Comparison of ENCODE assay signal across 12 mouse cellular contexts in the genomic region with DNA sequence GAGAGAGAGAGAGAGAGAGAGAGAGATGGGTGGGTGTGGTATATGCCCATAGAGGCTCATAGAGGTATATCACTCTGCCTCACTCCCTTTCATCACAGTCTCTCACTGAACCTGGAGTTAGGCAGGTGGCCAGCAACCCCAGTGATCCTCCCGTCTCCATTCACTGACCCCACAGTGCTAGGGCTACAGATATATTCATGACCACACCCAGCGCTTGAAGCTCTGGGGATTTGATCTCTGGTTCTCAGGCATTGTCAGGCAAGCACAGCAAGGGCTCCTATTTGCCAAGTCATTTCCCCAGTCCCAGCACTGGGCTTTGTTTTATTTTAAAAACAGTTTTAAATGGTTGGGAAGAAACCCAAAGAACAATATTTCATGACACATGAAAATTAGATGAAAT. TPM values are rescaled to one million over a fixed set of nuclear protein-coding genes. Genes with fewer than 3 reads are reported as not detected.
DNase-seq lines count a peak whose midpoint lies in the region; ATAC-seq and TF ChIP-seq lines count a peak whose summit lies in the region.
"Had no signal": no experiment of that assay in that cellular context is flagged by ENCODE, and none has a peak within 500 bp of the region (broad histone marks: within the 10 kb centered on the region; RNA-seq: fewer than 3 reads in every experiment).

No protein-coding gene starts in this region.

- H3K4me3 ChIP-seq in megakaryocyte, embryonic 14.5 days (replicated peaks), result peak overlapping the region; percentile 69
- no peak overlapping the region for H3K4me3 ChIP-seq in gastrocnemius, adult 2 months
- H3K4me3 ChIP-seq in limb, embryonic 10.5 days, result no peak overlapping the region
- H3K4me3 ChIP-seq in midbrain, embryonic 16.5 days (ENCODE audit: low read depth, low read length), result no peak overlapping the region
- H3K4me3 ChIP-seq in layer of hippocampus, adult 2 months, result no peak overlapping the region
- H3K4me3 ChIP-seq: heart, embryonic 15.5 days had no signal

- peak overlapping the region; percentile 49 for H3K27ac ChIP-seq in gastrocnemius, adult 2 months
- H3K27ac ChIP-seq in limb, embryonic 10.5 days, result peak overlapping the region; percentile 59; the same call in 1 of the 2 replicates
- no peak overlapping the region for H3K27ac ChIP-seq in midbrain, embryonic 16.5 days (ENCODE audit: low read length)
- H3K27ac ChIP-seq in layer of hippocampus, adult 2 months, result no peak overlapping the region
- H3K27ac ChIP-seq: heart, embryonic 15.5 days; kidney, postnatal 0 days had no signal

- ATAC-seq in megakaryocyte, adult 5-6 weeks (ENCODE audit: poor library complexity, severe bottlenecking), result no peak
- ATAC-seq in megakaryocyte-erythroid progenitor cell, adult 5-6 weeks (replicated peaks; ENCODE audit: low FRiP score, low TSS enrichment, poor library complexity, severe bottlenecking), result peak; percentile 81
- no peak for ATAC-seq in midbrain, embryonic 16.5 days

- H3K36me3 ChIP-seq in megakaryocyte, embryonic 14.5 days (replicated peaks; ENCODE audit: low read length), result no peaks in the 10 kb centered on the region
- no peaks in the 10 kb centered on the region for H3K36me3 ChIP-seq in limb, embryonic 10.5 days
- H3K36me3 ChIP-seq in midbrain, embryonic 16.5 days (ENCODE audit: control insufficient read depth, insufficient read depth, low read length), result no peaks in the 10 kb centered on the region
- H3K36me3 ChIP-seq: heart, embryonic 15.5 days had no signal

- H3K4me2 ChIP-seq in midbrain, embryonic 16.5 days (ENCODE audit: low read length), result no peak overlapping the region
- H3K4me2 ChIP-seq: heart, embryonic 15.5 days; midbrain, embryonic 11.5 days had no signal

- peaks cover 89% of the 10 kb centered on the region for H3K4me1 ChIP-seq in megakaryocyte, embryonic 14.5 days
- peaks cover 67% of the 10 kb centered on the region for H3K4me1 ChIP-seq in limb, embryonic 10.5 days
- H3K4me1 ChIP-seq in midbrain, embryonic 16.5 days (ENCODE audit: control insufficient read depth, insufficient read depth, low read length), result peaks cover 6% of the 10 kb centered on the region
- H3K4me1 ChIP-seq: heart, embryonic 15.5 days had no signal

- 69% methylated on average over 2 of the region's 2 CpGs for WGBS in limb, embryonic 10.5 days
- 51% methylated on average over 2 of the region's 2 CpGs for WGBS in midbrain, embryonic 16.5 days

- H3K9me3 ChIP-seq in megakaryocyte, embryonic 14.5 days, result no peaks in the 10 kb centered on the region
- no peaks in the 10 kb centered on the region for H3K9me3 ChIP-seq in limb, embryonic 10.5 days (replicated peaks)
- no peaks in the 10 kb centered on the region for H3K9me3 ChIP-seq in midbrain, embryonic 16.5 days (replicated peaks; ENCODE audit: control insufficient read depth, low read length, poor library complexity, severe bottlenecking)
- H3K9me3 ChIP-seq: heart, embryonic 15.5 days had no signal

- peak; percentile 75 for DNase-seq in gastrocnemius, adult 2 months
- DNase-seq in limb, embryonic 10.5 days (ENCODE audit: low spot score), result no peak
- no peak for DNase-seq in left cerebral cortex, postnatal 4 days
- no peak for DNase-seq in layer of hippocampus, adult 2 months (ENCODE audit: low spot score in 2 of 2)
- DNase-seq: cerebellum, adult 2 months had no signal

- H3K27me3 ChIP-seq in megakaryocyte, embryonic 14.5 days (replicated peaks), result no peaks in the 10 kb centered on the region
- H3K27me3 ChIP-seq in limb, embryonic 10.5 days (ENCODE audit: low read depth, poor library complexity, severe bottlenecking), result no peaks in the 10 kb centered on the region
- no peaks in the 10 kb centered on the region; the same call in 1 of the 2 replicates for H3K27me3 ChIP-seq in midbrain, embryonic 16.5 days (ENCODE audit: control insufficient read depth, insufficient read depth, low read depth, low read length)
- H3K27me3 ChIP-seq: heart, embryonic 15.5 days had no signal

- no peak for TF ChIP-seq CTCF in gastrocnemius, adult 2 months (IDR thresholded peaks at IDR 0.05)
- TF ChIP-seq CTCF in layer of hippocampus, adult 2 months (conservative IDR thresholded peaks at IDR 0.05), result no peak

- H3K9ac ChIP-seq in midbrain, embryonic 16.5 days (ENCODE audit: low read depth, low read length), result no peak overlapping the region
- H3K9ac ChIP-seq: heart, embryonic 15.5 days had no signal

- intact Hi-C loops in gastrocnemius, adult 2 months (cut with DNase I), result no loop called here
- intact Hi-C loops in left cerebral cortex, postnatal 4 days (cut with DNase I), result no loop called here

RNA-seq across cellular contexts. Expression of gene Lmo2, which starts 25.8 kb away (rescaled TPM):
- 436 and 585 TPM in 2 replicates for polyA plus RNA-seq in megakaryocyte, embryonic 14.5 days (2012; ENCODE audit: insufficient read depth, low replicate concordance)
- total RNA-seq in megakaryocyte, adult 5-6 weeks (2015), result 186 and 200 TPM in 2 replicates
- total RNA-seq in megakaryocyte, adult 5-6 weeks (2017), result 92.3 and 100 TPM in 2 replicates
- total RNA-seq in gastrocnemius, adult 2 months (2021), result 1 to 10 TPM; 4.1 to 7.0 TPM
- 29.3 and 30.6 TPM in 2 replicates for polyA plus RNA-seq in limb, embryonic 10.5 days (2016; fragmentation: Nextera tagmentation; extraction: Ambion mirVana)
- 386 and 431 TPM in 2 replicates for total RNA-seq in megakaryocyte-erythroid progenitor cell, adult 5-6 weeks (2014; fragmentation: Nextera tagmentation)
- 391 and 392 TPM in 2 replicates for total RNA-seq in megakaryocyte-erythroid progenitor cell, adult 5-6 weeks (2017)
- 25.5 and 29.0 TPM in 2 replicates for polyA plus RNA-seq in midbrain, embryonic 16.5 days (2015; fragmentation: Nextera tagmentation; extraction: Ambion mirVana)
- 10 to 100 TPM; 20.4 to 21.0 TPM for total RNA-seq in left cerebral cortex, postnatal 4 days (2021)
- total RNA-seq in layer of hippocampus, adult 2 months (2021), result 10 to 100 TPM; 20.3 to 22.1 TPM

Comparison
In these comparisons a context has a peak if more than half of its experiments do, and no peak if none do; other contexts are left out.
1. H3K27ac ChIP-seq: peak in gastrocnemius, adult 2 months (single experiment) and limb, embryonic 10.5 days (single experiment); none in midbrain, embryonic 16.5 days (single experiment) and layer of hippocampus, adult 2 months (single experiment).
2. RNA of gene Lmo2, which starts 25.8 kb away (total RNA-seq): 386 to 431 TPM in megakaryocyte-erythroid progenitor cell, adult 5-6 weeks and 92.3 to 200 TPM in megakaryocyte, adult 5-6 weeks; 20.3 to 22.1 TPM in layer of hippocampus, adult 2 months, 20.4 to 21.0 TPM in left cerebral cortex, postnatal 4 days and 4.1 to 7.0 TPM in gastrocnemius, adult 2 months; every median in the first group is over 4 times any median in the second.